Mouse (Mus musculus): ENCODE data around the gene F7.

Gene F7

GRCm38 (mm10) chr8:13025487-13026224 is at the start of gene F7:
Gene F7 (plus strand): TSS chr8:13026034.
- DNase-seq (ENCODE audit: low read depth, low spot score), result no peak

GRCm38 (mm10) chr8:12976290-12976689 is 49.5 kb upstream of the F7 start:
- DNase-seq (ENCODE audit: low read depth, low spot score), result no peak

DNA sequence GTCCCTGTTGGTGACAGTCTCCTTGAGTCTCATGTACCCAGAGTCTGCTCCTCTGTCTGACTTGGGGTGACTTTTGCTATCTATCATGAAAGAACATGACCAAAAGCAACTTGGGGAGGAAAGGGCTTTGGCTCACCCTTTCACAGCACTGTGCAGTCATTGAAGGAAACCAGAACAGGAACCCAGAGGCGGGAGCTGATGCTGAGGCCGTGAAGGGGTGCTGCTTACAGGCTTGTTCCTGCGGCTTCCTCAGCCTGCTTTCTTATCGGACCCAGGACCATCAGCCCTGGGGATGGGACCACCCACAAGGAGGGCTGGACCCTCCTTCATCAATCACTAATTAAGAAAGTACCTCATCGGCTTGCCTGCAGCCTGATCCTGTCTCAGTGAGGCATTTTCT is 49.1 kb upstream of the F7 start:
- no peak for DNase-seq (ENCODE audit: low read depth, low spot score)

GRCm38 (mm10) chr8:12977325-12977724 is 48.5 kb upstream of the F7 start:
- no peak for DNase-seq (ENCODE audit: low read depth, low spot score)

- DNase-seq (ENCODE audit: low read depth, low spot score), result no peak
Measured at GRCm38 (mm10) chr8:12978308-12978707, 47.5 kb upstream of the F7 start.

DNA sequence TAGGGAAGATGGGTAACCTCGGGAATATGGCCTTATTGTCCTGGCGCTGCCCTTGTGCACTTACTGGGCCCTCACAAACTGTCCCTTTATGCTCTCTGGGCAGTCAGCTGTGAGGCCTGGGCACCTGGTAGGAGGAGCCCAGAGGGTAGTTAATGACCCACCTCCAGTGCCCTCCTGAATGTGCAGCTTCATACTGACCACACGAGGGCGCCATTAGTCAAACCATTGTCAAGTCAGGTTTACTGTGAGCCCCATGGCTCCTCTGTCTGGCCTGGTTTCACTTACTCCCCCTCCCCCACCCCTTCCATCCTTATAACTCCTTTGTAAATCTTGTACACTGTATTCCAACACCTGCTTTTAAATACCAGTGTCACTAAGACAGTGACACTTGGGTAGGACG is 47.1 kb upstream of the F7 start:
- peak; percentile 90 for DNase-seq (ENCODE audit: low read depth, low spot score)

DNA sequence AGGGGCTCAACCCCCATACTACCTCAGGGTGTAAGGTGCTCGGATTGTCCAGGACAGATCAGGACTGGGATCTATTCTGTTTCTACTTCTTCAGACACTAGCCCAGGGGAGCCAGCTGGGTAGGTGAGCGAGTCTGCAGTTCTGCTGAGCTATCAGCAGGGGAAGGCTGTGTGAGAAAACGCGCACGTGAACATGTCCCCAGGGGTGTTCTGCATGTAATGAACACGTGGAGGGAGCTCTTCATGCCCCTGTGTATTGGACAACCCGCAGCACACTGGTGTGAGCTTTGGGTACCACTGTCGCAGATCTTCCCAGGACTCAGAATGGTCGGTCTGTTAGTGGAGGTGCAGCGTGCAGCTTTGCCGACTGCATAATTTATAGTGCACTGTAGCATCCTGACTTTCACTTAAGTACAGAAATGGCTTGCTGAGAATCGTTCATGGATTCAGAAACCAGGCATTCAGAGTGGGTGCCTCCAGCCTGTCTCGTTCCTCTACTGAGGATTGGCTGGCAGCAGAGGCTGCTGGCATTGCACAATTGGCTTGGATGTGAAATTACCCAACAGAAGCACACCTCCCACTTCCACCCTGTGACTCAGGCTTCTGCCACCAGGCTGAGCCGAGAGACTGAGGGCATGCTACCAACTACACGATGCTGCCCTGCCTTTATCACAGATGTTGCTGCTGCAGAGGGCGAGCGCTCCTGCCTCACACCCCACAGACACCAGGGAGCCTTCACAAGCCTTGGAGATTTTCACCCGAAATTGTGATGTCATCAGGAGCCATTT is 42.0 kb upstream of the F7 start:
- DNase-seq (ENCODE audit: low read depth, low spot score), result peak; percentile 99

- no peak for DNase-seq (ENCODE audit: low read depth, low spot score)
Measured at GRCm38 (mm10) chr8:12984601-12985243, 41.1 kb upstream of the F7 start.

- peak; percentile 88 for DNase-seq (ENCODE audit: low read depth, low spot score)
Measured at GRCm38 (mm10) chr8:12985259-12985658, 40.6 kb upstream of the F7 start.

DNA sequence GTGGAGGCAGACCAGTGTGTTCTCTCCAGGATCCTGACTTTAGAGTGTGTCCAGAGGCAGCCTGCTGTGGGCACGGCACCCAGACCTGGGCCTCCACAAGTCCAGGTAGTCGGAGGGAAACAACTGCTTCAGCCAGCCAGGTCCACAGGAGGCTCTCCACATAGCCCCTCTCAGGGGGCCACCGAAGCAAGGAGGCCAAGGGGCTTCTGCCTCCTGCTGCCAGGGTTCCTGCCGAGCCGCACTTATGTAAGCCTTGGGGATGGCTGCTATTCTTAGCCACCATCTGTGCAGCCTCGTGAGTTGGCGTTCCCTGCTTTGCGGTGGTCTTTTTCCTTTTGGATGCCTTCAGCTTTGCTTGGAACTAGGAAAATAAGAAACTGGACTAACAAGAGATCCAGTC is 38.3 kb upstream of the F7 start:
- peak; percentile 89 for DNase-seq (ENCODE audit: low read depth, low spot score)

GRCm38 (mm10) chr8:12988722-12989430 is 37.0 kb upstream of the F7 start:
- DNase-seq (ENCODE audit: low read depth, low spot score), result peak; percentile 62

GRCm38 (mm10) chr8:12991411-12991810 is 34.4 kb upstream of the F7 start:
- DNase-seq (ENCODE audit: low read depth, low spot score), result peak; percentile 71

GRCm38 (mm10) chr8:12994468-12994867 is 31.4 kb upstream of the F7 start:
- no peak for DNase-seq (ENCODE audit: low read depth, low spot score)

GRCm38 (mm10) chr8:12995481-12995880 is 30.4 kb upstream of the F7 start:
- DNase-seq (ENCODE audit: low read depth, low spot score), result peak; percentile 68

DNA sequence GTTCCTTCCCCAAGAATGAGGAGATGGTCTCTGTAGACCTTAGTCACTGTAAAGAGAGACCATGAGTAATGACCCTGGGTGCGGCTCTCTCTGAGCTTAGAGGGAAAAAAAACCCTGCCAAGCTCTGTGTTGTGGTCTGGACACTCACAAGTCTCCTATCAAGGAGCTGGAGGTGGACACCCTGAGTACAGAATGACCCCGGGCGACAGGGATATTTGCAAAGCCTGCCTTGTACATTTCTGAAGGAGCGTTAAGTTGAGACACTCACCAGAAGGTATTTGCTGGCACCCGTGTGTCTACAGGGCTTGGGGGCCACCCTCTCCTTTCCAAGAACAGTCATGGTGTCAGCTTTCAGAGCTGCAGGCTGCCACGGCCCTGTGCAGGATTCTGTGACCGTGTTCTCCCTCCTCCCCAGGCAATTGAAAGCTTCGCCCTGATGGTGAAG is 29.0 kb upstream of the F7 start:
- no peak for DNase-seq (ENCODE audit: low read depth, low spot score)

DNA sequence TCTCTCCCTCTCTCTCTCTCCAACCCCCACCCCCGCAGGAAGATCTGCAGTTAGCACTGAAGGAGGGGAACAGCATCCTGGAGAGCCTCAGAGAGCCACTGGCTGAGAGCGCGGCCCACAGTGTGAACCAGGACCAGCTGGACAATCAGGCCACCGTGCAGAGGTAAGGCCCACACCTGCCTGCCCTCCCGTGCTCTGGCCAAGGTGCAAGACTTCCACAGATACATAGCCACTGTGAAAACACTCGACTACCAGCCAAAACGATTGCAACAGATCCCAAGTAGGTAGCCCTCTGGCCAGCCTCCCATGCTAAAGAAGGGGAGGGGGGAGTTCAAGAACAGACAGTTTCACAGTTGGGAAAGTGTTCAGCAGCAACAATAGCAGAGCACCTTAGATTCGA is 27.5 kb upstream of the F7 start:
- no peak for DNase-seq (ENCODE audit: low read depth, low spot score)

DNA sequence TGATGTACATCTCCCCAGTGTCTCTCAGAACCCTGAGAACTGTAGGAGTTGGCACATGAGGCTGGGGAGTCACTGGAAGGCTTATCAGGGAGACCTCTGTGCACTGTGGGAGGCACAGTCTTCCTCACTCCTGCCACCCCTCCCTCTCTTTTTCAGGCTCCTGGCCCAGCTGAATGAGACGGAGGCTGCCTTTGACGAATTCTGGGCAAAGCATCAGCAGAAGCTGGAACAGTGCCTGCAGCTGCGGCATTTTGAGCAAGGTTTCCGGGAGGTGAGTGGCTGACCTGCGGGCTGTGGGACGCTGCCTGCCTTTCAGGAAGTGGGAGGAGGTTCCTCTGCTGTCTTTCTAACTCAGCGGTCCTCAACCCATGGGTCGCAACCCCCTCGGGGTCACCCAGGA is 26.0 kb upstream of the F7 start:
- DNase-seq (ENCODE audit: low read depth, low spot score), result peak; percentile 71

DNA sequence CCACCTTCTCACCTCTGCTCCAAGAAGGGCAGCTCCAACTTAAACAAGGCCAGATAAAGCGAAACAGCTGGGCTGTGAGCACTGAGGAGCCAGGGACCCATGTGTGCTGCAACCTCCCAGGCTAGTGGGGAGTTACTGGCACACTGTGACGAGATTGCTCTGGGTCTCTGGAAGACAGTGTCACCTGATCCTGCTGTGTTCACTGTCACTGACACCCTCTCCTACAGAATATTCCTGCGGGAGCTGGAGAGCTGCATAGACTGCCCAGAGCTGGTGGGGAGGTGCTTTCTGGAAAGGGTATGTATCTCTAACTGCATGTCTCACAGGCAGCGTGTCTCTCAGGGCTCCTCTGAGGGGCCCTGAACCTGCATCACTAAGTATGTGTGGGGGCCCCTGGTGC is 18.4 kb upstream of the F7 start:
- no peak for DNase-seq (ENCODE audit: low read depth, low spot score)

DNA sequence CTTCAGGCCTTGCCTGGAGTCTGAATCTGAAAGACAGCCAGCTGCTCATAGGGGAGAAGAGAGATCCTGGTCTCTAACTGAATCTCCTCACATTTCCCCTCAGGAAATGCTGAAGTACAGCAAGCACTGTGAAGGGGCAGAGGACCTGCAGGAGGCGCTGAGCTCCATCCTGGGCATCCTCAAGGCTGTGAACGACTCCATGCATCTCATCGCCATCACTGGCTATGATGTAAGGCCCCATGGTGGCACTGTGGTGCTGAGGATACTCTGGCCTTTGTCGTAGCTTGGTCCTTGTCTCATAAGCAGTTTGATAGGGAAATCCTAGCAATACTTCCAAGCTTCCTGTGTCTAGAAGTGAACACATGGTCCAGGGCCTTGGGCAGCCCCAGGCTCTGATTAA is 15.5 kb upstream of the F7 start:
- DNase-seq (ENCODE audit: low read depth, low spot score), result no peak

DNA sequence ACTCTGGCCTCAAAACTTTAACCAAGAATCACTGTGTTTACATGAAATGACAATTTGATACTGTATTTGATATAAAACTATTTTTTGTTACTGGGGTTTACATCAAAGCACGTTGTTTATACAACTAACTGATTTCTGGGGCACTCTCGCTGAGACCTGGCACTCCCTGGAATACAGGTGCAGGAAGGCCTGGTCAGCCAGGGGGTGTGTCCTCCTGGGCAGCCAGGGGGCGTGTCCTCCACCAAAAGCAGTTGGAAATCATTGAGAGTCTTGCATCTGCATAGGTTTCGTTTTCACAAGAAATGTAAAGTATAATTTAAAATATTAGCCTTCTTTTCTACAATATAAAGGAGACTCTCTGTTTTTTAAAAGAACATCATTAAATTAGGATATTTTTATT is 6.3 kb upstream of the F7 start:
- DNase-seq (ENCODE audit: low read depth, low spot score), result no peak

DNA sequence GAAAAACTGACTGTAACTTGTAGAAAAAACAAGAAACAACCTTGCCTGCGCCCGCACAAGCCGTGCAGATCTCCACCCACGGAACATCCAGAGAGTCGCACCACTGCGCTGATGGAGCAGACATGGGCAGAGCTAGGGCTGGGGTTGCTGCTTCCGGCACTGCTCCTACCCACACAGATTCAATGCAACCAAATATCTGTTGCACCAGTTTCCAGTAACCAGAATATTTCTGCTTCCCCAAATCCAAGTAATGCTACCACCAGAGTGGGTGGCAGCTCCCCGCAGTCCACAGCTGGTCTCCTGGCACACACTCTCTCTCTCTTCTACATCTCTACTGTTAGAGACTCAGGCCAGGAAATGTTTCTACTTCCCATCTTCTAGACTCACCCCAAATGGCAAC is 4.0 kb upstream of the F7 start:
- peak; percentile 83 for DNase-seq (ENCODE audit: low read depth, low spot score)

DNA sequence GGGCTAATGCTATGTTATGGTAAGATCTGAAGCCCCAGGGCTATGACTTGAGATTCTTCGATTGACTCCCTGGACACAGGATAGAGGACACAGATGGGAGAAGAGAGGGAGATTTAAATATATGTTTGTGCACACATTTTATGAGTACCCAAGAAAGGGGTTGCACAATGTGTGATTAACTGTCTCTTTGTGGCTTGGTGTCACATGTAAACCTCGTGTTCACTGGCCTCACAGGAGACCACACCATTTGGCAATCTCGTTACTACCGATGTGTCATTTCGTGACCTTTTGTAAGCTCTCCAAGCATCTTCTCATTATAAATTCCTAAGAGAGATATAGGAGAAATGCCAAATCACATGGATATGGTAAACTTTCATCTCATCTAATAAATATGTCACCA is 1.8 kb downstream of the F7 start:
- no peak for DNase-seq (ENCODE audit: low read depth, low spot score)
